Mouse (Mus musculus) heart, embryonic 14.5 days (tissue): Measurements from ENCODE around the gene Arid3b. TPM values are rescaled to one million over a fixed set of nuclear protein-coding genes. Genes with fewer than 3 reads are reported as not detected.

Experiments used
- polyA plus RNA-seq: library from polyadenylated mRNA; unstranded; fragments of >200 nt; fragmentation: Nextera tagmentation; extraction: Ambion mirVana; gene quantifications from 2 replicates; pipeline ENCODE4 v1.2.1, GENCODE M21; 2014

Gene Arid3b
- polyA plus RNA-seq, 1 experiment from 2014 or later = 8.1 TPM

Other genes starting within 250 kb of the Arid3b start
- 10.9 and 15.0 TPM in 2 replicates for gene Ulk3, start 247.3 kb downstream of the Arid3b start, polyA plus RNA-seq
- not detected in 2 replicates for gene Cplx3, start 230.5 kb downstream of the Arid3b start, polyA plus RNA-seq
- 0.12 TPM in 1 of 2 replicates, not detected in the other for gene Lman1l, start 216.0 kb downstream of the Arid3b start, polyA plus RNA-seq
- gene Csk, start 183.2 kb downstream of the Arid3b start, polyA plus RNA-seq = 13.1 and 14.9 TPM in 2 replicates
- not detected in 2 replicates for gene Cyp1a2, start 153.1 kb downstream of the Arid3b start, polyA plus RNA-seq
- gene Cyp1a1, start 148.9 kb downstream of the Arid3b start, polyA plus RNA-seq = 0.12 TPM in 1 of 2 replicates, not detected in the other
- 11.0 and 12.6 TPM in 2 replicates for gene Edc3, start 128.3 kb downstream of the Arid3b start, polyA plus RNA-seq
- 46.3 and 53.2 TPM in 2 replicates for gene Clk3, start 70.9 kb downstream of the Arid3b start, polyA plus RNA-seq
- gene Ubl7, start 74.2 kb upstream of the Arid3b start, polyA plus RNA-seq = 107 and 114 TPM in 2 replicates
- 0.70 and 0.74 TPM in 2 replicates for gene Sema7a, start 103.3 kb upstream of the Arid3b start, polyA plus RNA-seq
- 0.27 TPM in 1 of 2 replicates, not detected in the other for gene Cyp11a1, start 169.6 kb upstream of the Arid3b start, polyA plus RNA-seq
- 0.57 TPM in 1 of 2 replicates, not detected in the other for gene Stra6, start 227.0 kb upstream of the Arid3b start, polyA plus RNA-seq